Mouse (Mus musculus) common myeloid progenitor, adult 5-6 weeks (primary cell): ENCODE measurements around the gene Plxna2. TPM values are rescaled to one million over a fixed set of nuclear protein-coding genes. Genes with fewer than 3 reads are reported as not detected.

Experiments used
- ATAC-seq: replicated peaks from 2 replicates; pipeline ENCODE4 v1.8.0; 2016; ENCODE audit warnings: low read depth, mild to moderate bottlenecking, moderate TSS enrichment, inconsistent platforms; ENCODE audit not compliant: poor library complexity, severe bottlenecking
- total RNA-seq: library from RNA; stranded (forward); fragments of 200-1000, 187-1606 nt; gene quantifications from 2 replicates; pipeline ENCODE4 v1.2.3, GENCODE M21; 2017

The Plxna2 gene
- total RNA-seq, 1 experiment from 2014 or later: 0.23 TPM

DNA sequence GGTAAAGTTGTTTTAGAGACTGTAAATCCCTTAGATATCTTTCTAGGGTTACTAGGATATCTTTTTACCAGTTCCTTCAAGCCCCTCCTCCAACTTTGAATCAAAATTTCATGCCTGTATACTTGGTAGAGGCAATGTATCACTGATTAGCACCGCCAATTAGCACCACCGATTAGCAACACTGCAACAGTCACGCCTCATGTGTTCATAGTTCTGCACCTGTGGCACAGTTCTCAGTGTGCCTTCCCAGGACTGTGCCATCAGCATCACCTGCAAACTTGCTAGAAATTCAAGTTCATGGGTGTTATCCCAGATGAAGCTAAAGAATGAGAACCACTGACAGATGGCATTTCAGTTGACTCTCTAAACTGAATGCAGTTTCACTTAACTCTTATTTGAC, 138.8 kb downstream of the Plxna2 start:
- ATAC-seq: no peak

DNA sequence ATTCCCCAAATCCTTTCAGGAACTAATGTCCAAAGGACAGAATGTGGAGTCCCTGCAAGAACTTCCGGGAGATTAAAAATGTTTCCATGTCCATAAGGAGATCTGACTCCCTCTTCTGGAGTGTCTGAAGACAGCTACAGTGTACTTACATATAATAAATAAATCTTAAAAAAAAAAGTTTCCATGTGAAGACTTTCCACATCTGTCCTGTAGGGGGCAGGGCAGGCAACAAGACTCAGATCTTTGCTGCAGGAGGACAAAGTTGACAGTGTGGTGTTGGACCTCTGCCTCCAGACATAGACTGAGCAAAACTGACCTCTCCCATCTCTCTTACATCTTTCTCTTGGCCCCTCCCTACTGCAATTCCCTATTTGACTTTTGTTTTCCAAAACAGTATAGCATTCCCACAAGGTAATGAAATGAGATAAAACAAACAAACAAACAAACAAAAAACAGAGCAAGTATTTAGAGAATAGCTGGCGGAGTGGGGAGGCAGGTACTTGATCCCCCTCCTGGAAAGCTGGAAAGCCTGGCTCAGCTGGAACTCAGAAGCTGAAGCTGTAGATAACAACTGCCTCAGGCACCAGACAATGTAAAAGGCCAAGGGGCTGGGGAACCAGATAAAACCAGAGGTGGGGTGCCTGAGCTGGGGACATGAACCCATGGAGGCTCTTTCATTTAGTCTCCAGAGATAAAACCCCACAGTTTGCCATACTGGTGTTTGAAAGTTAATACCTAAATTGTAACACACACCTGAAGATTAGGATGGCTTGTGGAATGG, 143.6 kb downstream of the Plxna2 start:
- ATAC-seq: peak; percentile 84

DNA sequence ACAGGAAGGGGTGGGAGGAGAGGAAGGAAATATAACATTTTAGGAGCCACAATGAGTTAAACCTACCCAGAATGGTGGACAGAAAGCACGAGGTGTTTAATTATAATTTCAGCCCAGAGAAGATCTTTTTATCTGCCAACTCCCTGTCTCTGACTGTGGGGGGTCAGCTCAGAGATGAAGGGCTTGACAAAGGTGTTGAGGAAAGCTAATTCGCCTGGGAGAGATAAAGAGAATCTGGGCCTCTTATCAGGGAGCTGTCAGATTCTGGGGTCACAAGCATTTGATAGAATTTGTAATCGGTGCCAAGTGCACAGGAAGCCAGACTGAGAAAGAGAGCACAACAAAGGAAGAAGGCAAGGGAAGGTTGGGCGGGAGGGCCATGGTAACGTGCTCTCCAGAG, 144.9 kb downstream of the Plxna2 start:
- ATAC-seq: no peak

DNA sequence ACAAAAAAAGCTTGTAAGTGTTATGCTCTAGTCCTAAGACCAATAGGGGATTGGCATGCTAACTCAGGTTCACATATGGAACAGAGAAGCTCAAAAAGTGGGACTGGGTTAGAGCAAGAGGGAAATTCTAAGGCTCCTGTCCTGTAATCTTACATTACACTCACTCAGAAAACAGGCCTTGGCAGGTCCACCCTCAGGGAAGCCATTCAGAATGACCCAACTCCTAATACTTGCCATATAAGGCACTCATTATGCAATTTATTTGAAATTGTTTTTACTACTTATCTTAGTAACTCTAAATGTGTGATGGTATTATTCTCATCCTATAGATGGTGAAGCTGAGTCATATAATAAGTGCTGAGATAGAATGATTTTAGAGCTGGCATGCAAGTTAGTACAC, 146.9 kb downstream of the Plxna2 start:
- no peak for ATAC-seq

DNA sequence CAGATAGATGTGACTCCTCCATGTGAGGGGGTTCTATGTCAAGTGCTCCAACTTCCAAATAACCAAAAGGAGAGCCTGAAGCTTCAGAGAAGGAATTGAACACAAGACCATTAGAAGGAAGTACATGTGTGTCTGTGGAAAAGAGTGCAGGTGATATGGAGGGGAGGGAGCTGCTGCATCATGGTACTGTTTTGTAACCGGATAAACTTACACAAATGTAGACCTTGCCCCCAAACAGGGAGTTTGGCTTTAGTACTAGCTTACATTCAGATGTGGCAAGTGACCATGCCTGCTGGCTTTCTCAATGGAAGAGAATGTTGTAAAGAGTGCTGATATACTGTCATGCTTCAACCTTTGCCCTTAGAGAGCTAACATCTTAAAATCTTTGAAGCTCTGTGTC, 150.8 kb downstream of the Plxna2 start:
- no peak for ATAC-seq

DNA sequence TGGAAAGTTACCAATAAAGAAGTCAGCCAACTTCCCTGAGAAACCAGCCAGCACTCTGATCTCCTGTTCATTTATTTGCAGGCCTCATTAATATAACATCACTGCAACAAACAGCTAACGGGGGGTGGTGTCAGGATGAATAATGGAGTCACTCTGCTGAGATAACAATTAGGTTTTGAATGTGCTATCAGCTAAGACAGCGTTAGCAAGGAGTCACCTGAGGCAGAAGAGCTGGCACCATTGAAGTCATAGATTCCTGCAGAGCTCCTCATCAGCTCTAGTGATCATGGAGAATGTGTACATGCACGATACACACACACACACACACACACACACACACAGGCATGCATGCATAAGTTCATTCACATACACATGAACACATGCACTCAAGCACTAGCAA, 154.0 kb downstream of the Plxna2 start:
- ATAC-seq: no peak

DNA sequence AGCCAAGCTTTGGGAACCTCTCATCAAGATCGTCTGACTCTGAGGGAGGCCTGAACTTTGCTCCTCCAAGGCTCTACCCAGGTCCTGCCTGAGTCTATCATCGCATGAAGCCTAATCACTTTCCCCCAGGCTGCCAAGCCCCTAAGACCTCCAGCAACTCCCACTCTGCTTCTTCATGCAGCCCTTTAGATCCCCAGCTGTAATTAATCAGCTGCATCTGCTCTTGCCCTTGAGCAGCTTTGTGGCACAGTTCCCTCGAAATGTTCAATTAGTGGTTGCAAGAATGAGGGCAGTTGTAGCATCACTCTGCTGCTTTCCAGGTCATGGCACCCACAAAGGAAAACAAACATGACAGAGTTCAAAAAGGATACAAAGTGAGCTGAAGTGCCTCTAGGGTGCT, 155.9 kb downstream of the Plxna2 start:
- no peak for ATAC-seq

DNA sequence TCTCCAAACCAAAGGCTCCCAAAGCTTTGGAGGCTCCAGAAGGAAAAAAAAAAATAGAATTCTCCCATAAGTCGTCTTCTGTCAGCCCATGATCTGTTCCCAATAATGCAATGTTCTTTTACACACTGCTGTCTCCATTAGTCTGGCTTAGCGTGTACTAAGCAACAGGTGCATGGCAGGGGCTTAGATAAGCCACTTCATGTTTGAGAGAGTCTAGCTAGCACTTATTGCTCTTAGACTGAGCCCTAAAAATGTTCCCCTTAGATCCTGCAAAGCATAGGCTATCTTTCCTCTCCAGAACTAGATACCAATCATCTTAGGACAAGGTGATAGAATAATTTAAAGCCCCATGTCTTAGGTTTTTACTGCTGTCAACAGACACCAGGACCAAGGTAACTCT, 156.3 kb downstream of the Plxna2 start:
- ATAC-seq: no peak; the same call in 1 of the 2 replicates

DNA sequence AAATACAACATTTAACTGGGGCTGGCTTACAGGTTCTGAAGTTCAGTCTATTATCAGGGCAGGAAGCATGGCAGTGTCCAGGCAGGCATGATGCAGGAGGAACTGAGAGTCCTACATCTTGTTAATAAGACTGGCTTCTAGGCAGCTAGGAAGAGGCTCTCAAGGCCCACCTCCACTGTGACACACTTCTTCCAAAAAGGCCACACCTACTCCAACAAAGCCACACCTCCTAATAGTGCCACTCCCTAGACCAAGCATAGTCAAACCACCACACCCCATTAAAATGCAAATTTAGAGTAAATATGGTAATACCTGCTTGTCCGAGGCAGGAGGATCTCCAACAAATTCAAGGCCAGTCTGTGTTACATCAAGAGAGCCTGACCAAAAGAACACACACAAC, 156.7 kb downstream of the Plxna2 start:
- ATAC-seq: no peak

DNA sequence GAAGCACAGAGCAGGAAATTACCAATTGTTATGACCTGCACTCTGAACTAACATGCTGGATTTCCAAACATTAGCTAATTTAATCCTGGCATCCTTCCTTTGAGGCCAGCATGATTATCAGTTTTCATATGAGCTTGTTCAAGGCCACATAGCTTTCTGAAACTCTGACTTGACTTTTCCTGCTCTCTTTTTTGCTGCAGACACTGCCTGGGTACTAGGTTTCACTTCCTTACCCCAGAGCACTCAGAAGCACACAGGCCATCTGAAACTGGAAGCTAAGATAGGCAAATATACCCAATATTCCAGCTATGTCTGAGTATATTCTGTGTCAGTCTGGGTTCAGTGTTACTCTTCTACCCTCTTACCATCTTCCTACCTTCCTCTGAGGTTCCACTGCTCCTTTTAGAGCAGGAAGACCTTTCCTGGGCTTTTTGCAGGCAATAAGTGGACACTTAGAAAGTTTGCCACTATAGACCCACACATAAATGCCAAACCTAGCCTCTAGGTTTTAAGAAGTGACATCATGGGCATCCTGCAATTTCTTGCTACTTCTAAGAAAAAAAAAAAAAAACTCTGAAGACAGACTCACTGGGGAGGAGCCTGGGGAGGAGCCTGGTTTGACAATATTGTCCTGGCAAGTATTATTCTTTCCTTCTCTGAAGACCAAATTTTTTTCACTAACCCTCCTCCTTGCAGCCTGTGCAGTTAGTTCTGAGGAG, 157.8 kb downstream of the Plxna2 start:
- ATAC-seq: peak; percentile 46

DNA sequence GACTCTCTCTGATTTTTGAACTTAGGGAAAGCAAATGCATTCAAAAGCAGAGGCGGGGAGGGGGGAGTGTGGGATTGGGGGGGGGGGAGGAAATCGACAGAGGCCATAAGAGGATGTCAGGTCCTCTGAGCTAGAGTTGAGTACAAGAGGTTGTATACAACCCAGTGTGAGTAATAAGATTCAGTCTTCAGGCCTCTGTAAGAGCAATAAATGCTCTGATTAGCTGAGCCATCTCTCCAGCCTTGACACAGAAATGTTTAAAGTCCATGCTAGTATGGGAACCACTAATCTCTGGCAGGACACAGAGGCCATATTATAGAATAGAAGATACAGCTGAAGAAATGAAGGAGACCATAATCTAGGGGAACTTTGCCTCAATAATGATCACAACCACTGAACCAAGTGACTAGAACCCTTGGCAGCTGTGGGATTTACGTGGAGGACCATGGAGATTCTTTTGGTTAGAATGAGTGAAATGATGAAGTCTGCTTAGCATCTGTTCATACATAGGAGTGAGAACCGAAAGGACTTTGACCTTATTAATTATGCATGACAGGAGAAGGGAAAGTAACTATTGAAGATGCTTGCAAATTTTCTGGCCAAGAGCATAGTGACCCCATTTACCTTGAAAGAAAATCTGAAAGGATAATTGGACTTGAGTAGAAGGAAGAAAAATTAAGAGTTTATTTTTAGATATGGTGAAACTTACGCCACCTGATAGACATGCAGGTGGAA, 158.7 kb downstream of the Plxna2 start:
- ATAC-seq: no peak

DNA sequence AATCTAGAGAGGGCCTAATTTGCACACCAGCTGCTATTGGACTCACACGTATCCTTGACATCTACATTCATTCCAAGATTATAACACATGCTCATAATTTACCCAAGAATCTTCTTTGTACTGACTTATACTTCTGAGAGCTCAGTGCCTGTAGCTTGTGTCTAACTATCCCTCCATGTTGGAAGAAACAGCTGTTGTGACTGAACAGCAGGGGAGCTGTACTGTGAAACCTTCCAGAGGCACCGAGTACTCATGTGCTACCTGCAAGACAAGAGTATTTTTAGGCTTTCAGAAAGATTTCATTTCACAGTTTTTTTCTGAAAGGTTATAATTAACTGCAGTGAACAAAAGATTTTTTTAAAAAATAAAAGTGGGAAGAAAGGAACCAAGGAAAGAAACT, 159.6 kb downstream of the Plxna2 start:
- ATAC-seq: no peak

DNA sequence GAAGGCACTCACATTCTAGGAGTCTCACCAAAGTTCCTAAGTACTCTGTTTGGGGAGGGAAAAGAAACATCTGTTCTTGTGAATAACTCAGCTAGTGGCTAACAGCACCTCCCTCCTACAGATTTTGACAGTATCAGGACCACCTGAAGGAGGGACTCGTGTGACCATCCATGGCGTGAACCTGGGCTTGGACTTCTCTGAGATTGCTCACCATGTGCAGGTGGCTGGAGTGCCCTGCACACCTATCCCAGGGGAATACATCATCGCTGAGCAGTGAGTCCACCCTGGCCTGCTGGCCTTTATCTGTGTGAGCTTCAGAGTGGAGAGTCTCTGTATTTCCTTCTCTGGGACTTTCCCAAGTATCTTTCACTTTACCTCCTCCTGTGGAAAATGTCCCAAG, 162.4 kb downstream of the Plxna2 start:
- ATAC-seq: no peak

DNA sequence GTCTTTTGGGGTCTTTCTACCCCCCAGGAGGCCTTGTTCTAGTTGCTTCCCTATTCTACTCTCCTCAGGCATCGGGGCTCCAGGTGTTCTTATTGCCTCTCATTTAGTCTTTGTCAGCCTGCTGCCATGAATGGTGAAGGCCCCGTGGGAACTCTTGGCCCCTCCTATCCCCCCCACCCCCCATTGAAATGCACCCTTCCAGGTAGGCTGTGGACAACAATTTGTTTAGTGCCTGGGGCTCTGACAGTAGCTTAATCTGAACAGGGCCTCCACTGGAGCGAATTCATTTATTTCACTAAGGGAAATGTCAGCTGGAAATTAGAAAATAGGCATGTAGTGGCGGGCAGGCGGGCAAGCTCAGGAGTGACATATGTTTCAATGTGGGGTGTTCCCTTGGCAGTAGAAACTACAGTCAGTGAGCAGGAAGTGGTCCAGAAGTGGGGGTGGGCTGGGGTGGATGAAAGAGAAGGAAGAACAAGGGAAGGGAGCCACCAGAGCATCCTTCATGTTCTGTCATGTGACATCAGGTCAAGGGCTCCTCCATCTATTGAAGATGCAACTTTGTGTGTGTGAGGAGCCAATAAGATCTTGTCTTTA, 162.9 kb downstream of the Plxna2 start:
- ATAC-seq: no peak

DNA sequence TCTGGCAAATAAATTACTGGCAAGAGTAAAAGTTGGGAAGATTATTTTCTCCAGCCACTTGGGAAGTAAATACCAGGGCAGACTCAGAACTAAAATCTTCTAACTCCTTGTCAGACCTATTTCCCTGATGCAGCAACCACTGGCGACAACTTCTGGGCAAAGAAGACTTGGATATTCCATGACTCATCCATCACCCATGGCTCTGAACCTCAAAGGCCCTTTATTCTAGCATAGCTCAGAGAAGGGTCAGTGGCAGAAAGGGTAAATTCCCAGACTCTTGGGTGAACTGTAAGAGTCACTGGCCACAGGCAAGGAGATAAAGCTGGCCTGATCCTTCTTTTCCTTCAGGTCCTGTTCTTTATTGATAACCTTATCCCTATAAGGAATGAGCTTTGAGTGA, 163.5 kb downstream of the Plxna2 start:
- ATAC-seq: no peak

DNA sequence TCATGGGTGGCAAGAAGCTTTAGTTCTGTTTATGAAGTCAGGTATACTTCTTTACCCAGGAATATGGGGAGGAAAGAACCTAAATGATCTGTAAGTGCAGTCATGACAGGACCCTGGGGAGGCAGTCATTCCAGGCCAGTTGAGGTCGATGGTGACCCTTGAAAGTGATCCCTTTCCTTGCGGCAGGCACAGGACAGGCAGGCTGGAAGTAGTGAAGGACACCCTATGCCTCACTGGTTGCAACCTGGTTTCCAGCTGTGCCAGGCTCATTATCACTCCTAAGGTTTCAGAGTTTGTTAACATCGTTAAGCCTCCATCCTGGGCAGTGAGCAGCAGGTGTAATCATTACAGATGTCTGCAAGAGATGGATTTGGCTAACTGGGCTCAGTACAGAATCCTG, 164.3 kb downstream of the Plxna2 start:
- no peak for ATAC-seq

DNA sequence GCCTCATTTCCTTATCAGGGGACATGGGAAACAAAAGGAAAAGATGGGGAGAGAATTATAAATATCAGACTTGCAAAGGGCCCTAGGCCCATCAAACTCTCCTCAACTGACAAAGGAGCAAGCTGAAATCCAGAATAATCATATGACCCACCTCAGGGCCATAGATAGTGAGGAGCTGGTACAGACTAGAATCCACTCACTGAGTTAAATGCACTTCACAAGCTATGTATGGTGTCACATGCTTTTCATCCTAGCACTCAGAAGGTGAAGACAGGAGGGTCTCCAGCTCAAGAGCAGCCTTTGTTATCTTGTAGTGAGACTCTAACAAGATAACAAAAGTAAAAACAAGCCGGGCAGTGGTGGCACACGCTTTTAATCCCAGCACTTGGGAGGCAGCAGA, 169.6 kb downstream of the Plxna2 start:
- ATAC-seq: no peak

DNA sequence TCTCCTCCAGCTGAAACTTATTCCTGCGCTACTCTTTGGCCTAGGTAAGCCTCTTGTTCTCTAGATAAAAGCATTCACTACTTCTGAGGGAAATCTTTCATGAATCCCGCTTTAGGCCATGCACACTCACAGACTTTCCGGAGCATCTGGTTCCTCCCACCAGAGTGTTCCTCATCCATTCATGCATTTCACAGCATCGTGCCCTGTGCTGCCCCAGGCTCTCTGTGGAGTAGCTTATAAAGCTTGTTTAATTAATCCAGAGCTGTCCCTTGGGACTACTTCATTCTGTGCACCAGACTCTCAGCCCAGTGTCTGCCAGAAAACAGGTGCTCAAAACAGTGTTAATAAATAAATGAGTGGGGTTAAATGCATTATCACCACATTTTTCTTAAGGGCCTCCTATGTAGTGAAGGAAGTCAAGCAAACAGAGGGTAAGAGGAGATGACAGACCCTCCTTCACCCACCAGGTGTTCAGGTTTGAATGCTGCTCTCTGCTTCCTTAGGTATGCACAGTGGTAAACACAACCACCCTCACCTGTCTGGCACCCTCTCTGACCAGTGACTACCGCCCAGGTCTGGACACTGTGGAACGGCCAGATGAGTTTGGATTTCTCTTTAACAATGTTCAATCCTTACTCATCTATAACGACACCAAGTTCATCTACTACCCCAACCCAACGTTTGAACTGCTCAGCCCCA, 175.4 kb downstream of the Plxna2 start:
- ATAC-seq: no peak

DNA sequence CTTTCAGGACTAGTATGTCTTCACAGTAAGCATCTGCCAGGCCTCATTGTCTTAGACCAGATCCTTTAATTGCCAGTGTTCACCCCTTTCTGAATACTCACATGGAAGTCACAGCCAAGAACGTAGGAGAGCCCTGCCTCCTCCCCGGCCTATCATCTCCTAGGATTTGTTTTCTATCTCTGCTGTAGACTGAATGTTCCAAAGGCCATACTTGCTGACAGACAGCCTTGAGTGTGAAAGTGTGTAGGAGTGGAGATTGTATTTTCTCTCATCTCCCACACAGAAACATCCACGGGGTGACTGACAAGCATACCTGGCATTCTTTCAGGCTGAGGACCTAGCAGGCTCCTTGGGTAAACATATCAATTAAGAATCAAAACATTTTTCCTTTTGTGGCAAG, 177.3 kb downstream of the Plxna2 start:
- ATAC-seq: no peak

DNA sequence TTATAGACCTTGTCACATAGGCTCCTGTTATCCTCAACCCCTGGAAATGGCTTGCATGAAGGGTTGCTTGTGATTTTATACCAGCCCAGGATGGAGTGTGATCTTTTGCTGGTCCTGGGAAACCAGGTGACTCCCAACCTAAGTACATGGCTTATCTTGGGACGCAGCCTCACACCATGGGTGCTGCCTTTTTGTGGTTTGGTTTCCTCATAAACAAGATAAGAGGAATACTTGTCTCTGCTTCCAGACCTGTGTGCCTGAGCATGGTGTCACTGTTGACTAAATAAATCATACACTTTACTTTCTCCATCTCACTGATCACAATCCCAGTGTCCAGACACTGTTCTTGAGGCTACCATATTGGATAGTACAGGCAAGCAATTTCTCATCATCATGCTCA, 179.8 kb downstream of the Plxna2 start:
- ATAC-seq: peak; percentile 13
